Mouse (Mus musculus) kidney, adult 2 months (tissue): ENCODE data around the gene Rasgrp2.

Experiments used
- CTCF ChIP-seq: fragments of 200-500 bp; conservative IDR thresholded peaks from 2 replicates; pipeline ENCODE4 v1.5.1; 2011; ENCODE audit warnings: low read depth, mild to moderate bottlenecking, control low read depth, low read length, moderate library complexity, mixed read lengths; ENCODE audit not compliant: insufficient read depth, insufficient read length
- POLR2A ChIP-seq: fragments of 200-500 bp; IDR thresholded peaks from one replicate; pipeline ENCODE4 v1.6.1; 2011; ENCODE audit warnings: low read depth, low read length, control low read depth

- TF ChIP-seq CTCF, result no peak
- TF ChIP-seq POLR2A, result no peak
Observed at GRCm38 (mm10) chr19:6390251-6390650, 8.9 kb upstream of the Rasgrp2 start.
